Mouse (Mus musculus) heart, embryonic 11.5 days (tissue): ENCODE data around the gene Fitm2. TPM values are rescaled to one million over a fixed set of nuclear protein-coding genes. Genes with fewer than 3 reads are reported as not detected.
"Not testable (repeated sequence)": the region's sequence is repeated elsewhere in the genome, so short reads cannot be mapped to it uniquely, and the experiment has no call there.

Source experiments
- ATAC-seq: fragments of 200-750 bp; cut with Nextera tagmentation; replicated peaks from 2 replicates; pipeline ENCODE4 v1.8.0; 2017; ENCODE audit warnings: moderate library complexity; ENCODE audit not compliant: insufficient number of reproducible peaks, low FRiP score, low TSS enrichment
- H3K27ac ChIP-seq: fragments of 300-500 bp; sonication (generic); 2 replicates; pipeline ENCODE4 v1.5.1; 2014; ENCODE audit warnings: mild to moderate bottlenecking, low read depth, low read length
- H3K27me3 ChIP-seq: fragments of 300-500 bp; sonication (generic); 2 replicates; pipeline ENCODE4 v1.6.1; 2014; ENCODE audit warnings: mild to moderate bottlenecking, low read length, mixed read lengths; ENCODE audit not compliant: control insufficient read depth, insufficient read depth
- H3K36me3 ChIP-seq: fragments of 300-500 bp; sonication (generic); 2 replicates; pipeline ENCODE4 v1.6.1; 2014; ENCODE audit warnings: mild to moderate bottlenecking, low read length, moderate library complexity, mixed read lengths; ENCODE audit not compliant: control insufficient read depth, insufficient read depth
- H3K4me1 ChIP-seq: fragments of 300-500 bp; sonication (generic); 2 replicates; pipeline ENCODE4 v1.6.1; 2014; ENCODE audit warnings: low read length; ENCODE audit not compliant: control insufficient read depth, insufficient read depth
- H3K4me2 ChIP-seq: fragments of 300-500 bp; sonication (generic); 2 replicates; pipeline ENCODE4 v1.6.1; 2014; ENCODE audit warnings: mild to moderate bottlenecking, moderate library complexity
- H3K4me3 ChIP-seq: fragments of 300-500 bp; sonication (generic); 2 replicates; pipeline ENCODE4 v1.5.1; 2014; ENCODE audit warnings: low read depth, low read length
- H3K9ac ChIP-seq: fragments of 300-500 bp; sonication (generic); 2 replicates; pipeline ENCODE4 v1.6.1; 2014; ENCODE audit warnings: mild to moderate bottlenecking, low read depth, low read length, moderate library complexity
- H3K9me3 ChIP-seq: fragments of 300-500 bp; sonication (generic); replicated peaks from 2 replicates; pipeline ENCODE4 v1.6.1; 2016; ENCODE audit warnings: low read length; ENCODE audit not compliant: control insufficient read depth
- WGBS: fragments of 180-500 bp; shearing (Covaris S2); extraction: QIAGEN DNeasy Blood & Tissue Kit; methylation state at CpG from one replicate; pipeline ENCODE4 v1.1.7; 2014; ENCODE audit not compliant: insufficient replicate concordance; 5-methylcytosine and 5-hydroxymethylcytosine counted together
- polyA plus RNA-seq: library from polyadenylated mRNA; unstranded; fragments of >200 nt; fragmentation: Nextera tagmentation; extraction: Ambion mirVana; gene quantifications from 2 replicates; pipeline ENCODE4 v1.2.1, GENCODE M21; 2014

Fitm2 gene
- polyA plus RNA-seq, 1 experiment from 2014 or later = 11.6 TPM

DNA sequence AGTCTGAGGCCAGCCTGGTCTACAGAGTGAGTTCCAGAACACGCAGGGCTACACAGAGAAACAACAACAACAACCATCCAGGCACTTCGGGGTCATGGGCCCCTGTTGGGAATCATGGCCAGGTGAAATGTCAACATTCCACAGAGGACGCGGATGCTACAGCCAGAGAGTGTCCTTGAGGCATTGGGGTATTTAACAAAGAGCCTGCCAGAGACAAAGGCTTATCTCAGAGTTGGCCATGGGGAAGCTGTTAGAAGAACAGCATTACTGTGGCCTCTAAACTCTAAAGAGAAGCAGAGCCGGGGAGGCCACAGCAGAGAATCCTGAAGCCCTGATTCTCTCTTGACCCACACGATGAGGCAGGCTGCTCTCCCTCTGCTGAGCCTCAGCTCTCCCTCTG lies 3.6 kb downstream of the Fitm2 start:
- Histone ChIP-seq H3K4me2 (no peak overlapping the region), H3K4me3 (no peak overlapping the region), H3K9me3 (no peaks in the 10 kb centered on the region), H3K27me3 (no peaks in the 10 kb centered on the region), H3K4me1 (peaks cover 23% of the 10 kb centered on the region), H3K9ac (no peak overlapping the region), H3K27ac (no peak overlapping the region), H3K36me3 (peaks cover 13% of the 10 kb centered on the region)
- no peak for ATAC-seq
- WGBS = 80% methylated on average over 6 of the region's 6 CpGs

DNA sequence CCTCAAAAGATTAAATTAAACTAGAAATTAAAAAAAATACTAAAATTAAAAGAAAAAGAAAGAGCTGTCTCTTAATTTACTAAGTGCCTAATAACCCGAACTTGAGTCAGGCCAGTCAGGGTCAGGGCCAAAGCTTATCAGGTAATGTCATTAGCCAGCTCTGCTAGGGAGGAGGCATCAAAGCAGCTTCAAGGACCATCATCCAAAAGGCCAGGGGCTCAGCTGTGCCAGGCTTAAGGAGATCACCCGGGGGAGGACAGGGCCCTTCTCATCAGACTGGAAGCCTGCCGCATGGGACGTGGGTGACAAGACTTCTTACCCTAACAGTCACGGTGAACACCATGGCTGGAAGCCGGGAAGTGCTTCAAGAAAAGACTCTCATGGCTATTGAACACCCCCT lies 4.8 kb downstream of the Fitm2 start:
- Histone ChIP-seq H3K4me1 (peaks cover 35% of the 10 kb centered on the region), H3K4me2 (no peak overlapping the region), H3K36me3 (peaks cover 13% of the 10 kb centered on the region), H3K27ac (no peak overlapping the region), H3K27me3 (no peaks in the 10 kb centered on the region), H3K9me3 (no peaks in the 10 kb centered on the region), H3K4me3 (no peak overlapping the region), H3K9ac (no peak overlapping the region)
- ATAC-seq = no peak
- 69% methylated on average over 6 of the region's 6 CpGs for WGBS

DNA sequence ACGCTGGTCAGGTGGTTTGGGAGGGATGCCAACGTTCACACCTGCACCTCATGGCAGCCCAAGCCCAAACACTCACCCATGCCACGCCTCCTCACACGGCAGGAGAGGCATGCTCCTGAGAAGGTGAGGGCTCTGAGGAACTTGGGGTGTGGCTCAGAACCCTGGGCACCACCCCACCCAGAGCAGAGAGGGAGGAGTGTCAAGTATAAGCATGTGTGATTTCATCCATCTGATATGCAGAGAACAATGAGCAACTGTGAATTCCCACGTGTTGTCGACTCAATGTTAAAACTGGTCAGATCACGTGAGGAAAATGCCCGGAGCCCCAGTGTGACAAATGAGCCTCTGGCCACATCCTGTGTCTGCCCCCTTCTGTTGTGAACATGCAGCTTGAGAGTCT lies 5.7 kb downstream of the Fitm2 start:
- H3K36me3 ChIP-seq = peaks cover 13% of the 10 kb centered on the region
- H3K4me1 ChIP-seq = peaks cover 35% of the 10 kb centered on the region
- H3K9ac ChIP-seq = no peak overlapping the region
- no peak overlapping the region for H3K27ac ChIP-seq
- no peaks in the 10 kb centered on the region for H3K27me3 ChIP-seq
- 67% methylated on average over 8 of the region's 8 CpGs for WGBS
- H3K9me3 ChIP-seq = no peaks in the 10 kb centered on the region
- H3K4me3 ChIP-seq = no peak overlapping the region
- no peak overlapping the region for H3K4me2 ChIP-seq
- ATAC-seq = no peak

DNA sequence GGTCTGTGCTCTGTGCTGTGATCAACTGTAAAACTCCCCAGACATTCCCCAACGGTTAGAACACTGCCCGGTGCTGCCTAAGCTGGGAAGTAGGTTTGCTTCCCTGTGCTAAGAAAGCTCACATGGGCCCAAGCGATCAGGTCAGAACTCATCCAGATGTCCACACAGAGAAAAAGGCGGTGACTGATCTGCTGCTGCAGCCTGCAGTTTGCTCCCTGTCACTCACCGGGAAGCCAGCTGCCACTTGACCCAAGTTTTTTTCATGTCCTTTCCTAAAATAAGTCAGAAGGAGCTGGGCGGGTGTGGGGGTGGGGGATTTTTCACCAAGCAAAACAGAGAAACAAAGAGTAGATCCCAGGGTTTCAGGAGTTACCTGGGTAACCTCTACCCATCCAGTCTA lies 7.9 kb downstream of the Fitm2 start:
- no peaks in the 10 kb centered on the region for H3K27me3 ChIP-seq
- H3K4me3 ChIP-seq = no peak overlapping the region
- no peak for ATAC-seq
- 45% methylated on average over 6 of the region's 6 CpGs for WGBS
- peak overlapping the region; percentile 76 for H3K27ac ChIP-seq
- no peak overlapping the region for H3K9ac ChIP-seq
- peak overlapping the region; percentile 43 for H3K4me2 ChIP-seq
- H3K36me3 ChIP-seq = peaks cover 11% of the 10 kb centered on the region
- peaks cover 29% of the 10 kb centered on the region for H3K4me1 ChIP-seq
- no peaks in the 10 kb centered on the region for H3K9me3 ChIP-seq

DNA sequence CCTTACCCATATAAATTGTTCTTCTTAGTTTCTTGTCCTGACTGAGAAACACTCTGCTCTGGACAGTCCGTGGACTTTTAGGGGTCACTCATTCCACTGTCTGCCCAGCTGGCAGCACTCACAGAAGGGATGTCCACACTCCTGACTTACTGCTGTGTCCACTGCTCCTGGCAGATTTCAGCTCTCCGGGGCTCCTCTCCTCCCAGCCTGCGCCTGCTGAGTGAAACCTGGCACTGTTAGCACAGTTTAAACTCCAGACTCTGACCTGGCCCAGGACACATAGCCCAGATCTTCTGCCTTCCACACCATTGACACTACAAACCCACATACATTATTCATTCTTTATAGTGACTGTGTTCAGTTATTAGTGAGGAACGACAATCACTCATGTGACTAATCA lies 8.4 kb downstream of the Fitm2 start:
- Histone ChIP-seq H3K9ac (no peak overlapping the region), H3K36me3 (peaks cover 8% of the 10 kb centered on the region), H3K27me3 (peaks cover 2% of the 10 kb centered on the region), H3K4me3 (no peak overlapping the region), H3K4me1 (peaks cover 31% of the 10 kb centered on the region), H3K9me3 (no peaks in the 10 kb centered on the region), H3K4me2 (no peak overlapping the region; the same call in 1 of the 2 replicates), H3K27ac (peak overlapping the region; percentile 76)
- 50% methylated on average over 4 of the region's 4 CpGs for WGBS
- no peak for ATAC-seq

DNA sequence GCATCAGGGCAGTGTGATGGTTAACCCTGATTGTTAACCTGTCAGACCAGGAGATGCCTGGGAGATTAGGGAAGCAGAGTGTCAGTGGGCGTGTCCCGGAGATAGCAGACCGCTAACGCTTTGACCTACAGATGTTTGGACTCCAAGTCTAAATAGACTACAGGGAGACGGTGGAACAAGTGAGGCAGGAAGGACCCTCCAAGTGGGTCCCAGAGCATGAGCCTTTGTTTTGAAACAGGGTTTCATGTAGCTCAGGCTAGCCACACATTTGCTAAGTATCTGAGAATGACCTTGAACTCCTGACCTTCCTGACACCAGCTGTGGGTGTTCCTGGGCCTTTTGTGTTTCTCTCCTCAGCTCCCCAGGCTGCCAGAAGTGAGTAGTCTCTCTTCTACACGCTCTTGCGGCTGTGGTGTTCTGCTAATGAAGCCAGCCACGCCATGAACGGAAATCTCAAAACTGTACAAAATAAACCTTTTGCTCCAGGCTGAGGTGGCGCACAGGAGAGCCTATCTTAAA lies 9.1 kb downstream of the Fitm2 start:
- peak overlapping the region; percentile 76; the same call in 1 of the 2 replicates for H3K27ac ChIP-seq
- 48% methylated on average over 10 of the region's 10 CpGs for WGBS
- no peak overlapping the region for H3K4me2 ChIP-seq
- H3K9me3 ChIP-seq = no peaks in the 10 kb centered on the region
- H3K4me3 ChIP-seq = no peak overlapping the region
- H3K27me3 ChIP-seq = peaks cover 8% of the 10 kb centered on the region
- no peak for ATAC-seq
- H3K36me3 ChIP-seq = peaks cover 5% of the 10 kb centered on the region; the same call in 1 of the 2 replicates
- peaks cover 36% of the 10 kb centered on the region for H3K4me1 ChIP-seq
- no peak overlapping the region for H3K9ac ChIP-seq

DNA sequence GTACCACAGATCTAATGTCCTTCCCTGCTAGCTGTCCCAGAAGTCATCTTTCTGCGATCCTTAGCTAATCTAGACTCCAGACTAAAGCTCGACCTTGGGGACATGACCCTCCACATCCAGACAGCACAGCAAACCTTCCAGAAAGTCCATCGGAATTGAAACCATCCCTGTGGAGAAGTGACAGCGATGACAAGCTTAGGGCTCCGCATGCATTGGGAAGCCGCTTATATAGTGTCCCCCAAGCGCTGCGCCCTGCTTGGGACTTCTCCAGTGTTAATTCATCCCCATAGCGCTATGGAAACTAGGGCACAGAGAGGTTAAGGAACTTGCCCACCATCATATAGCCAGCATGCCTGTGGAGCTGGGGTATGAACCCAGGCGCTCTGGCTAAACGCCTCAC lies 9.6 kb downstream of the Fitm2 start:
- WGBS = 60% methylated on average over 11 of the region's 11 CpGs
- Histone ChIP-seq H3K4me1 (peaks cover 36% of the 10 kb centered on the region), H3K9me3 (no peaks in the 10 kb centered on the region), H3K27ac (no peak overlapping the region), H3K4me3 (no peak overlapping the region), H3K36me3 (peaks cover under 1% of the 10 kb centered on the region; the same call in 1 of the 2 replicates), H3K27me3 (peaks cover 12% of the 10 kb centered on the region), H3K4me2 (peak overlapping the region; percentile 32; the same call in 1 of the 2 replicates), H3K9ac (no peak overlapping the region)
- ATAC-seq = no peak

DNA sequence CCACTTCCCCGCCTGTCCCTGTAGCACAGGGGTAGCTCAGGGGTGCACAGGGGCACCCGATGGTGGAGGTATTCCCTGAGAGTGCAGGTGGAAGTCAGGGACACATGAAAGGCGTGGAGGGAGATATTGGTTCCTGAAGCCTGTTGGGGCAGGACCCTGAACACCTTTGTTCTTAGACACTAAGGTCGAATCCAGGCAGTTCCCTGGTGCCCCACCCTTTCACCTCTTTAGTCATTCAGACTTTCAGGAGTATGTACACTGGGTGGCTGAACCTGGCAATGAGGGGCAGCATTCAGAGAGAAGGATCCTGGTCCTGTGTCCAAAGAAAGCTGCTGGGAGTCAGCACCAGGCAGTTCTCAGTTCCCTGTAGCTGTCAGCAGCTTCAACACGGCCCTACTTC lies 10.0 kb downstream of the Fitm2 start:
- H3K36me3 ChIP-seq = no peaks in the 10 kb centered on the region
- no peaks in the 10 kb centered on the region for H3K9me3 ChIP-seq
- ATAC-seq = no peak
- no peak overlapping the region for H3K9ac ChIP-seq
- H3K4me2 ChIP-seq = peak overlapping the region; percentile 32; the same call in 1 of the 2 replicates
- no peak overlapping the region for H3K27ac ChIP-seq
- peaks cover 36% of the 10 kb centered on the region for H3K4me1 ChIP-seq
- H3K4me3 ChIP-seq = no peak overlapping the region
- peaks cover 16% of the 10 kb centered on the region for H3K27me3 ChIP-seq
- WGBS = 59% methylated on average over 5 of the region's 5 CpGs

DNA sequence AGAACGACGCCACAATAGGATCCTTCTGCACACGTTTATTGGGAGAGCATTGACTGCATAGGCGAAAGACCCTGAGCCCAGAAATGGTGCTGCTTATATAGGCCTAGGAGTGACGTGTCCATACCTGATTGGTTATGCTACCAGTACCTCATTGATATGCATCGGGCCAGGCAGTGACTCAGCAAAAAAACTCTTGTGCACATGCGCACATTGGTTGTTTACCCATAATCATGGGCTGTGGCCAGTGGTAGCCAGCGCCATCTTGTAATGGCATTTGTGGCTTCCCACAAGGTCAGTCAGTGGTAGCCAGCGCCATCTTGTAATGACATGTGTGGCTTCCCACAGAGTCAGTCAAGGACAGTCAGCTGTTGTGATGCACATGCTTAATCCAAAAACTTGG lies 11.1 kb downstream of the Fitm2 start:
- H3K36me3 ChIP-seq, H3K4me3 ChIP-seq, H3K9me3 ChIP-seq, H3K4me2 ChIP-seq, H3K9ac ChIP-seq, ATAC-seq, H3K27ac ChIP-seq: not testable (repeated sequence)
- Histone ChIP-seq H3K27me3 (peaks cover 16% of the 10 kb centered on the region), H3K4me1 (peaks cover 36% of the 10 kb centered on the region)
- WGBS = 90% methylated on average over 9 of the region's 9 CpGs
